Mouse (Mus musculus) limb, embryonic 10.5 days (tissue): ENCODE measurements around the gene Enpp3. TPM values are rescaled to one million over a fixed set of nuclear protein-coding genes. Genes with fewer than 3 reads are reported as not detected.

ENCODE experiments used
- DNase-seq: peaks from one replicate; pipeline ENCODE4 v3.0.0-alpha.2; 2017; ENCODE audit warnings: low spot score
- H3K27ac ChIP-seq: fragments of 300-500 bp; sonication (generic); 2 replicates; pipeline ENCODE4 v1.5.1; 2016; ENCODE audit warnings: mild to moderate bottlenecking
- H3K27me3 ChIP-seq: fragments of 300-500 bp; sonication (generic); 2 replicates; pipeline ENCODE4 v1.6.1; 2016; ENCODE audit warnings: low read depth, mild to moderate bottlenecking; ENCODE audit not compliant: poor library complexity, severe bottlenecking
- H3K36me3 ChIP-seq: fragments of 300-500 bp; sonication (generic); 2 replicates; pipeline ENCODE4 v1.6.1; 2016; ENCODE audit warnings: mild to moderate bottlenecking, moderate library complexity
- H3K4me1 ChIP-seq: fragments of 300-500 bp; sonication (generic); 2 replicates; pipeline ENCODE4 v1.6.1; 2016
- H3K4me3 ChIP-seq: fragments of 300-500 bp; sonication (generic); 2 replicates; pipeline ENCODE4 v1.5.1; 2016; ENCODE audit warnings: mild to moderate bottlenecking, moderate library complexity
- H3K9me3 ChIP-seq: fragments of 300-500 bp; sonication (generic); replicated peaks from 2 replicates; pipeline ENCODE4 v1.6.1; 2016; ENCODE audit warnings: mild to moderate bottlenecking
- WGBS: fragments of 180-500 bp; shearing (Covaris S2); methylation state at CpG from one replicate; pipeline ENCODE4 v1.1.7; 2016; 5-methylcytosine and 5-hydroxymethylcytosine counted together
- polyA plus RNA-seq: library from polyadenylated mRNA; unstranded; fragments of >200 nt; fragmentation: Nextera tagmentation; extraction: Ambion mirVana; gene quantifications from 2 replicates; pipeline ENCODE4 v1.2.1, GENCODE M21; 2016

Gene Enpp3
- polyA plus RNA-seq, 1 experiment from 2014 or later = 7.8 TPM

DNA sequence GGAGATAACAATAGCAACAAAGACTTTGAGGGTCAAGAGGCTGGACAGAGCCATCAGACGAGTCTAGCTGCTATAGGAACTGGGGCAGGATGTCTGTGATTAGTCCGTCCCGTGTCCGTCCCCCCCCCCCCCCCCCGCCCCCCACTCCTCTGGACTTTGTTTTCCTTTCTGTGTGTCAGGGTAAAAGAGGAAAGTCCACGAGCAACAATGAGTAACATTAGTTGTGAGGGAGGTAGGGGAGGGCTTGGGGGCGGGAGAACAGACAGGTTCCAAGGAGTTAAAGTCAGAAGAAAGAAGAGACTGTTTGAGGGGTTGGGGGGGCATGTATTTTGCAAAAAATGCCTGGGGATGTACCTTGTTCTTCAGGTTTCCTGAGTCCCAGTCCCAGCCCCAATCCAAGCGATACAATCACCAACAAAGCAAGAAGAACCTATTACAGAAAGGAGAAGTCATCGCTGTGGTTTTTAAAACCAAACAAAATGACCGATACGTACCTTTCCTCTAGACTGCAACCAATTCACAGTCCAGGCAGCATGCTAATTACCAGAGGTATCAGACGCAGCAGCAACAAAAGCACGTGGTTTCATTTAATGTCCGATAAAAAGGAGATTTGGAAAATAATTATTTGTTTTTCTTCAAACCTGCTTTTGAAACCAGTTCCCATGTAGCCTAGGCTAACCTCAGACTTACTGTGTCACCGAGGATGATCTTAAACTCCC lies 11.1 kb downstream of the Enpp3 start:
- no peaks in the 10 kb centered on the region for H3K36me3 ChIP-seq
- H3K4me3 ChIP-seq = no peak overlapping the region
- 72% methylated on average over 15 of the region's 15 CpGs for WGBS
- no peaks in the 10 kb centered on the region for H3K27me3 ChIP-seq
- H3K27ac ChIP-seq = peak overlapping the region; percentile 25; the same call in 1 of the 2 replicates
- peaks cover 28% of the 10 kb centered on the region for H3K4me1 ChIP-seq
- H3K9me3 ChIP-seq = no peaks in the 10 kb centered on the region
- DNase-seq = no peak

DNA sequence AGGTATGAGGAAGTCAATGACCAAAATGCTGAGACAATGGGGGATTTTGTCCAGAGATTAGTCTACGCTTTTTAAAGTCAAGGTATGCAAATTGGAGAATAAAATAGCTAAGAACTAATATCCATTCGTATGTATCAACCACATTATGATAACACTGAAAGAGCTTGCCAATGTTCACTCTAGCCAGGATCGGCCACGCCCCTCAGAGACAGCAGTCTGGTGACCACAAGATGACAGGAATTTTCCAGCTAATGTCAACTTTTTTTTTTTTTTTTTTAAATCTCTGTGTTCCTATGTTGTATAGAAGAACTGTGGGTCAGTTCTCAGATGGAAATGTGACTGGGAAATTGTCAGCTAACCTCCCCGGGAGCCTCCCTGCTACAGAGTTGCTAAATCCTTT lies 12.2 kb downstream of the Enpp3 start:
- Histone ChIP-seq H3K27ac (no peak overlapping the region), H3K27me3 (no peaks in the 10 kb centered on the region), H3K36me3 (no peaks in the 10 kb centered on the region), H3K9me3 (no peaks in the 10 kb centered on the region), H3K4me3 (no peak overlapping the region), H3K4me1 (peaks cover 17% of the 10 kb centered on the region)
- no peak for DNase-seq
- 94% methylated on average over 5 of the region's 5 CpGs for WGBS

DNA sequence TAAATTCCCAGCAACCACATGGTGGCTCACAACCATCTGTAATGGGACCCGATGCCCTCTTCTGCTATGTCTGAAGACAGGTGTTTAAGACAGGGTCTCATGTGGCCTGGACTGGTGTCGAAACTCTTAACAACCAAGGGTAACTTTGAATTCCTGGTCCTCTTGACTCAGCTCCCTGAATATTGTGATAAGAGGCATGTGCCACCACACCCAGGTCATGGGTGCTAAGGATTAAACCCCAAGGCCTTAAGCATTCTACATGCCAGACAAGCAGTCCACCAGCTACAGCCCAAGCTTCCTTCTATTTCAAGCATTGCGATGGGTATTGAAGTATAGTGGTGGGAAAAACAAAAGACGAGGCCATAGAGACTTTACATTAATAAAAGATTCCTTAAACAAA lies 14.5 kb downstream of the Enpp3 start:
- H3K4me3 ChIP-seq = no peak overlapping the region
- H3K27ac ChIP-seq = no peak overlapping the region
- H3K36me3 ChIP-seq = peaks cover 4% of the 10 kb centered on the region; the same call in 1 of the 2 replicates
- no peak for DNase-seq
- H3K4me1 ChIP-seq = peaks cover 12% of the 10 kb centered on the region
- no peaks in the 10 kb centered on the region for H3K27me3 ChIP-seq
- H3K9me3 ChIP-seq = no peaks in the 10 kb centered on the region
- WGBS = 93% methylated on average over 4 of the region's 4 CpGs

DNA sequence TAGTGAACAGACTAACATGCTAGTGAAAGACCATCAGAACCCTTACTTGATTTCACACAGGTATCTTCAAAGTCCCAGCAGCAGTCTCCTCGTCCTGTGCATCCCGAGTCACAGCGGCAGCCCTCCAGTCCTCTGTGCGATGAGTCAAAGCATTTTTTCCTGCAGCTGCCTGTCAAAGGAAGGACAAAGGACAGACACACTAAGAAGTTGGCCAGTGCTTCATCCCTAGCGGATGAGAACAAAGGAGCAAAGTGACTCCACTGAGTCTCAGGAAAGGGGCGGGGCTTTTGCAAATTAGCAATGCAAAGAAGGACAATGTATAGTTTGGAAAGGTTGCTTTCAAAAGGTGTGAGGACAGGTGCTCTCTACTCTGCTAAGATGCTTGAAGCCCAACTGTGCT lies 16.5 kb downstream of the Enpp3 start:
- no peaks in the 10 kb centered on the region for H3K9me3 ChIP-seq
- peaks cover 4% of the 10 kb centered on the region; the same call in 1 of the 2 replicates for H3K36me3 ChIP-seq
- no peak overlapping the region for H3K27ac ChIP-seq
- H3K4me3 ChIP-seq = no peak overlapping the region
- H3K4me1 ChIP-seq = peaks cover 6% of the 10 kb centered on the region; the same call in 1 of the 2 replicates
- no peak for DNase-seq
- H3K27me3 ChIP-seq = no peaks in the 10 kb centered on the region
- 47% methylated on average over 6 of the region's 6 CpGs for WGBS

DNA sequence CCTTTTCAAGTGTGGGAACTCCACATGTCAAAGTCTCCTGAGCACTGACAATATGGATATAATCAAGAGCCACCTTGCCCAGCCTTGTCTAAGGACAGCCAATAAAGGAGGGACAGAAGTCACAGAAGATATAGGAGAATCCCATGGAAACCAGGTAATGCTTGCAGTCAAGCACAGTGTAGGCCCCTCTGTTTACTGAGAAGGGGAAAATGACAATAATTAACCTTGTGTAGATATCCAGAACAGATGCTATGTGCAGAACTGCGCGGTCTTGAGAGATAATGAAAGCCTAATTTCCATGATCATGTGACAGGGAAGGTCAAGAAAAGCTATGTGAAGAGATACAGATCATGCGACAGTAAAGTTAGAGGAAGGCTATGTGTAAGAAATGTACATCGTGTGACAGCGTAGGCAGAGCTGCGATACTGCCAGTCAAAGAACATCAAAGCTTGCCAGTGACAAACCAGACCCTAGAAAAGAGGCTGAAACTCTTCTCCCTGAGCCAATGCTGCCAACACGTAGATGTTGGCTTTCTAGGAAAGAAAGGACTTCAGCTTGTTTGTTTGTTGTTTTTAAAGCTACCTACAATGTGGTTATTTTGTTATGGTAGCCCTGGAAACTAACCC lies 17.1 kb downstream of the Enpp3 start:
- no peak for DNase-seq
- H3K27me3 ChIP-seq = no peaks in the 10 kb centered on the region
- H3K9me3 ChIP-seq = no peaks in the 10 kb centered on the region
- no peak overlapping the region for H3K4me3 ChIP-seq
- peaks cover 4% of the 10 kb centered on the region; the same call in 1 of the 2 replicates for H3K36me3 ChIP-seq
- peaks cover 6% of the 10 kb centered on the region; the same call in 1 of the 2 replicates for H3K4me1 ChIP-seq
- no peak overlapping the region for H3K27ac ChIP-seq
- 88% methylated on average over 7 of the region's 7 CpGs for WGBS

DNA sequence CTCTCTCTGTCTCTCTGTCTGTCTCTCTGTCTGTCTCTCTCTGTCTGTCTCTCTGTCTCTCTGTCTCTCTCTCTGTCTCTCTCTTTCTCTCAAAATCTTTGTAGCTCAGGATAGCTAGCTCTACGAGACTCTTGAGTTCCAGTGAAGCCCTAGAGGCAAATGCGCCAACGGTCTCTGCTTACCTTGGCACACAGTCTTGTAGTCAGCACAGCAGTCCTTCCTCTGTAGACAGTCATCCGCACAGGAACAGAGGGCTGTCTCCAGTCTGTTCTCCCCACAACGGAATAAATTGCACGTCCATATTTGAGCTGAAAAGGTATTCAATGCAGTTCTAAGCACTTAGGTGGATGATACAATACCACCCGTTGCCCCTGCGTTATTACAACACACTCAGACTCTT lies 18.0 kb downstream of the Enpp3 start:
- no peaks in the 10 kb centered on the region for H3K27me3 ChIP-seq
- H3K4me1 ChIP-seq = peaks cover 7% of the 10 kb centered on the region; the same call in 1 of the 2 replicates
- DNase-seq = no peak
- no peaks in the 10 kb centered on the region for H3K9me3 ChIP-seq
- H3K27ac ChIP-seq = no peak overlapping the region
- H3K4me3 ChIP-seq = no peak overlapping the region
- peaks cover 4% of the 10 kb centered on the region; the same call in 1 of the 2 replicates for H3K36me3 ChIP-seq
- 94% methylated on average over 8 of the region's 8 CpGs for WGBS

DNA sequence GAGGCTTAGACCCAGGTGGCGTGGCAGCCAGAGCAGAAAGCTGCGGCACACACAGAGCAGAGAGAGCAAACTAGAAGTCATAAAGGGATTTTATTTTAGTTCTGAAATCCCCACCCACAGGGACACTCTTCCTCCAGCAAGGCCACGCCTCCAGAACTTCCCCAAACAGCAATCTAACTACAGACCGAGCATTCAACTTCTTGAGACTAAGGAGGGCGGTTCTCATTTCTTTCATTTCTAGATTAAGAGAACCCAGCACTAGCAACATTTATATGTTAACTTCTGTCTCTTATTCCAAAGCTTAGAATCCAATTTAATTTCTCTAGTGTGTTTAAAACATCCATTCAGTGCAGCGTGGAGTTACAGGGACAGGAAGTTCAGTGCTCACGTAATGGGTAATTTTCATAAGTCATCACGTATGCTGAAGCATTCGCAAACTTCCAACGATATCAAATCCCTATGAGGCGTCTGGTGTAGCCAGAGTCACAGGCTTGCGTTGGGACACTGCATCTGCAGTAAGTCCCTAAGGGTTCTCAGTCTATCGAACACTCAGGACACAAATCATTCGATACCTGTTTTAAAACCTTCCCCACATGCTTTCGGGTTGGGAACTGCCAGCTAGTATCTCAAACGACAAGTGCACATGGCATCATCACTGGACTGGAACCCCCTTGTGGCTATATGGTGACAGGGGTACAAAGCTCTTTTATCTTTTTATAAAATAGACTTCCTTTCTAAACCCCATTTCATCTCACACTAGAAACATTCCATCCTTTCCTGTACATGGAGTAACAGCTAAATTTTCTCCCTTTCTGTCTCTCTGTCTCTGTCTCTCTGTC lies 18.7 kb downstream of the Enpp3 start:
- no peak for DNase-seq
- Histone ChIP-seq H3K27ac (no peak overlapping the region), H3K27me3 (no peaks in the 10 kb centered on the region), H3K9me3 (no peaks in the 10 kb centered on the region), H3K4me3 (no peak overlapping the region), H3K4me1 (peaks cover 10% of the 10 kb centered on the region; the same call in 1 of the 2 replicates), H3K36me3 (peaks cover 4% of the 10 kb centered on the region; the same call in 1 of the 2 replicates)
- 87% methylated on average over 16 of the region's 16 CpGs for WGBS

DNA sequence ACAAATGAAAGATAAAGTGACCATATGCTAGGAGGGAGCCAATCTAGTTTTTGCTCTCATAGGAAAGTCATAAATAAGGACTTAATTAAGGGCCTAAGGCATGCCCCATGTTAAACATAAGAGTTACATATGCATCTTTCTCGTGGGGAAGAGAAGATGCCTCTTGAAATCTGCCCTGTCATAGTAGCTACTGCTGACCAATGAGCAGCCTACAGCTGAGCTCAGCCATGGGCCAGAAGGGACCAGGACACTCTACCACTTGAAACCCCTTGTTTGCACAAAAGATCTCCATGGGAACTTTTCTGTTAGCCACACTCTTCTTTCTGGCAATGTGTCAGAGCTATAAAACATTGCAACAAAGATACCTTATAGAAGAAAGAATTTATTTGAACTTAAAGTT lies 19.4 kb downstream of the Enpp3 start:
- H3K27me3 ChIP-seq = no peaks in the 10 kb centered on the region
- WGBS = 72% methylated on average over 1 of the region's 1 CpGs
- no peak for DNase-seq
- H3K27ac ChIP-seq = no peak overlapping the region
- H3K4me1 ChIP-seq = peaks cover 10% of the 10 kb centered on the region; the same call in 1 of the 2 replicates
- no peak overlapping the region for H3K4me3 ChIP-seq
- no peaks in the 10 kb centered on the region for H3K9me3 ChIP-seq
- peaks cover 4% of the 10 kb centered on the region; the same call in 1 of the 2 replicates for H3K36me3 ChIP-seq

DNA sequence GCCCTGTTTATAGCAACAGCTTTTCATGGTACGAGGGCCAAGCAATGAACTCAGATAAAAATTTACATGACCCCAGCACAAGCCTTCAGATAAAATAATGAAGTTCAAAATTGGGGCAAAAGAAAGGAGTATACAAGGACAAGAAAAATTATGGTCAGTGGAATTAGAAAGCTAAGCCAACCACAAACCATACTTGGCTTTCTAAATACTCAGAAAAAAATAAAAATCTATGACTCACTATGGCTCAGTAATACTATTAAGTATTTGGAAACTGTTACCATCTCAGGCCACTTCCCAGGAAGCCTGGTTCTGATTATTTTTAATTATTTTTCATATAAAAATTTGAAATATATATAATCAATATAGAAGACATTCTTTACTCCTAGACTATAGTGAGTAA lies 19.8 kb downstream of the Enpp3 start:
- Histone ChIP-seq H3K4me3 (no peak overlapping the region), H3K27ac (no peak overlapping the region), H3K4me1 (peaks cover 13% of the 10 kb centered on the region), H3K36me3 (peaks cover 4% of the 10 kb centered on the region; the same call in 1 of the 2 replicates), H3K9me3 (no peaks in the 10 kb centered on the region), H3K27me3 (no peaks in the 10 kb centered on the region)
- DNase-seq = no peak
- WGBS = 78% methylated on average over 1 of the region's 1 CpGs

DNA sequence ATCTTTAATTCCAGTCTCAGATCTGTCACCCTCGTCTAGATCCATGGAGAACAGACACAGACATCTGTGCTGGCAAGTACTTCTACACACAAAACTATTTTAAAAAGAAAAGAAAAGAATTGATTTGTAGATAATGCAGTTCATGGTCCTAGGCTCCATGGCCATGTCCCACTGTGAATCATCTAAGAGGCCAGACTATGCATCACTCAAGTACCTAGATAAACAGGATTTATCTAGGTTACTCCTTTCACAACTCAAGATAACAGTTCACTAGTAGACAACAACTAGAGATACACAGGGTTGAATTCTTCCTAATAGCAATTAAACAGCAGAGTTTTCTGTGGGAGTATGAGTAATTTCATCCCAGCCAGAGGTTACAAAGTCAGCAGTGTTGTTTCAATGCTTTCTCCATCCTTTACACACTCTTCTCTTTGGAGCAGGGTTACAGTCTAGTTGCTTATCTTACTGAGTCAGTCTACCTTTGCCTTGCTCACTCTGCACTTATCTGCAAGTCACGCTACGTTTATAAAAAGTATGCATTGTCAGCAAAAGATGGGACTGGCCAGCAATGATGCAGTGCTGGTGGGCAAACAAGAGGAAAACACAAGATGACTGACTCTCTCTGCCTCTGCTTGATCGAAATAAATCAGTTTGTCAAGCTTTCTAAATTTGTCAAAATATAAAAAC lies 20.5 kb downstream of the Enpp3 start:
- H3K36me3 ChIP-seq = peaks cover 4% of the 10 kb centered on the region; the same call in 1 of the 2 replicates
- no peak overlapping the region for H3K27ac ChIP-seq
- WGBS = 84% methylated on average over 4 of the region's 4 CpGs
- no peak for DNase-seq
- H3K27me3 ChIP-seq = no peaks in the 10 kb centered on the region
- peaks cover 15% of the 10 kb centered on the region for H3K4me1 ChIP-seq
- no peak overlapping the region for H3K4me3 ChIP-seq
- no peaks in the 10 kb centered on the region for H3K9me3 ChIP-seq

DNA sequence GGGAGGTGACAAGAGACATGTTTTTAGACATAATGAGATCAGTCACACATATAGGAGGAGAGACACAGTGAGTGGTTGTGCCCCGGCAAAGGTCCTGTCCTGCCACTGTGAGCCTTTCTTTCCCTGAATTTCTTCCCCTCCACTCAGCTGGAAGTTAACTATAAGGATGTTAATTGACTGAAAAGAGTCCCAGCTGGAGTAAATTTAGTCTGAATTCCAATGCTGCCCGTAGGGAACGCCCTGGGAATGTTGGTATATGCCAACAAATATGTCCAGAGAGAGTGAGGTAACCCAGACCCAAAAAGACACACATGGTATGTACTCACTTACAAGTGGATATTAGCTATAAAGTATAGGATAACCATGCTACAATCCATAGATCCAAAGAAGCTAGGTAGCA lies 23.1 kb downstream of the Enpp3 start:
- 61% methylated on average over 3 of the region's 3 CpGs for WGBS
- H3K4me1 ChIP-seq = peaks cover 15% of the 10 kb centered on the region
- no peak overlapping the region for H3K4me3 ChIP-seq
- H3K36me3 ChIP-seq = peaks cover 2% of the 10 kb centered on the region; the same call in 1 of the 2 replicates
- H3K27me3 ChIP-seq = no peaks in the 10 kb centered on the region
- no peak overlapping the region for H3K27ac ChIP-seq
- no peak for DNase-seq
- no peaks in the 10 kb centered on the region for H3K9me3 ChIP-seq

DNA sequence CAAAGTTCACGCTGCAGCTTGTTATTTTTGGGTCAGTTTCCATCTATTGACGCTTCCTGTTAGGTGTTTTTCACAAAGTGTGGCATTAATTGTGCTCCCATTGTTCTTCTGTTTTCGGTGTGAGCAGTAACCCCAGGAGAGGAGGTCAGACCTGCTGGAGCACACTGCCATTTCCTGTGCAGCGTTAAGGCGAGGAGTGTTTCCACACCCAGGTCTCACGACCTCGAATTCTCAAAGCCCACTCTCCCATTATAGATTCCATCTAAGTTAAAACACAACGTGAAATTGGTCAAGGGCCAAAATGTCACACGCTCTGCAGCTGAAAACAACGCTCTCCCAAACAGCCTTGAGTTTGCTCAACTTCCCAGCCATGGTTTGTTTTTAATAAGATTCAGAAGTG lies 32.0 kb downstream of the Enpp3 start:
- Histone ChIP-seq H3K9me3 (no peaks in the 10 kb centered on the region), H3K27ac (peak overlapping the region; percentile 64; the same call in 1 of the 2 replicates), H3K27me3 (no peaks in the 10 kb centered on the region), H3K36me3 (no peaks in the 10 kb centered on the region), H3K4me3 (no peak overlapping the region), H3K4me1 (peaks cover 11% of the 10 kb centered on the region)
- no peak for DNase-seq
- WGBS = 57% methylated on average over 10 of the region's 10 CpGs
